Mouse (Mus musculus) hindbrain, embryonic 15.5 days (tissue): ENCODE data around the gene Cnot10. TPM values are rescaled to one million over a fixed set of nuclear protein-coding genes. Genes with fewer than 3 reads are reported as not detected.
A peak's percentile ranks its signal among the peaks of the same experiment; 100 is the strongest.

Source experiments
- ATAC-seq: fragments of 200-750 bp; cut with Nextera tagmentation; 2 replicates; pipeline ENCODE4 v1.8.0; 2017; ENCODE audit warnings: low read depth, moderate number of reproducible peaks, moderate TSS enrichment; ENCODE audit not compliant: low FRiP score
- H3K27ac ChIP-seq: fragments of 300-500 bp; sonication (generic); replicated peaks from 2 replicates; pipeline ENCODE4 v1.5.1; 2015; ENCODE audit warnings: mild to moderate bottlenecking, inconsistent platforms
- H3K27me3 ChIP-seq: fragments of 300-500 bp; sonication (generic); 2 replicates; pipeline ENCODE4 v1.6.1; 2015; ENCODE audit warnings: control low read depth, inconsistent platforms
- H3K36me3 ChIP-seq: fragments of 300-500 bp; sonication (generic); 2 replicates; pipeline ENCODE4 v1.6.1; 2015; ENCODE audit warnings: control low read depth, inconsistent platforms
- H3K4me1 ChIP-seq: fragments of 300-500 bp; sonication (generic); replicated peaks from 2 replicates; pipeline ENCODE4 v1.6.1; 2015; ENCODE audit warnings: control low read depth, inconsistent platforms
- H3K4me2 ChIP-seq: fragments of 300-500 bp; sonication (generic); 2 replicates; pipeline ENCODE4 v1.6.1; 2015; ENCODE audit warnings: moderate library complexity, mild to moderate bottlenecking, inconsistent platforms
- H3K4me3 ChIP-seq: fragments of 300-500 bp; sonication (generic); 2 replicates; pipeline ENCODE4 v1.5.1; 2015; ENCODE audit warnings: mild to moderate bottlenecking, inconsistent platforms
- H3K9ac ChIP-seq: fragments of 300-500 bp; sonication (generic); 2 replicates; pipeline ENCODE4 v1.6.1; 2015; ENCODE audit warnings: inconsistent platforms
- H3K9me3 ChIP-seq: fragments of 300-500 bp; sonication (generic); 2 replicates; pipeline ENCODE4 v1.6.1; 2016; ENCODE audit warnings: control low read depth, inconsistent platforms
- WGBS: fragments of 180-500 bp; shearing (Covaris S2); methylation state at CpG from one replicate; pipeline ENCODE4 v1.1.7; 2015; 5-methylcytosine and 5-hydroxymethylcytosine counted together
- polyA plus RNA-seq: library from polyadenylated mRNA; unstranded; fragments of >200 nt; fragmentation: Nextera tagmentation; extraction: Ambion mirVana; gene quantifications from 2 replicates; pipeline ENCODE4 v1.2.1, GENCODE M21; 2015

Cnot10 gene
- polyA plus RNA-seq, 1 experiment from 2014 or later = 53.2 TPM

DNA sequence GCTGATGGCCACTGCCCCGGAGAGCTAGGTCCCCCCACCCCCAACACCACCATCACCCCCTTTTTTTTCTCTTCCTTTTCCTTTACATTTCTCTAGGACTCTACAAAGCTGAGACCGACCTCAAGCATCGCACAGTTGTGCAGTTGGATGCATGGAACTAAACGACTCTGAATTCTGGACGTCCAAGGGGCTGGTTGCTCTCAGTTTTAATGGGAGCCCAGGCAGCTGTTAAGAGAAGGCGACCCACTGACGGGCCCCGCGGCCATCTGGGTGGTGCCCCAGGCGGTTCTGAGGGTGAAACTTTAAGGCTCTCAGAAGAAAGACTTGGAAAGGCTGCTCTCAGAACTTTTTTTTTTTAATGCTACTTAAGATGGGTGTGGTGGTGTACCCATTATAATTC is 75.3 kb downstream of the Cnot10 start:
- 2% methylated on average over 10 of the region's 10 CpGs for WGBS
- Histone ChIP-seq H3K9ac (peak overlapping the region; percentile 59), H3K4me3 (peak overlapping the region; percentile 62), H3K4me2 (peak overlapping the region; percentile 96), H3K4me1 (peaks cover 42% of the 10 kb centered on the region), H3K9me3 (no peaks in the 10 kb centered on the region), H3K36me3 (no peaks in the 10 kb centered on the region), H3K27me3 (peaks cover 33% of the 10 kb centered on the region), H3K27ac (no peak overlapping the region)
- ATAC-seq = no peak

- WGBS = 0% methylated on average over 84 of the region's 91 CpGs
- Histone ChIP-seq H3K9ac (peak within 1 kb of the TSS; percentile 59), H3K4me1 (peaks cover 42% of the 10 kb centered on the region), H3K36me3 (no peaks in the 10 kb centered on the region), H3K27me3 (peaks cover 40% of the 10 kb centered on the region), H3K27ac (peak within 1 kb of the TSS; percentile 61), H3K9me3 (no peaks in the 10 kb centered on the region), H3K4me3 (peak within 1 kb of the TSS; percentile 62), H3K4me2 (peak within 1 kb of the TSS; percentile 96)
- peak; percentile 75 for ATAC-seq
Measured at GRCm38 (mm10) chr9:114563761-114564606, 76.0 kb downstream of the Cnot10 start, which contains the start of gene Trim71. Gene Trim71, minus strand, starts transcription at chr9:114564369.

- Histone ChIP-seq H3K9me3 (no peaks in the 10 kb centered on the region), H3K4me3 (peak overlapping the region; percentile 62), H3K4me2 (peak overlapping the region; percentile 96), H3K9ac (peak overlapping the region; percentile 59), H3K4me1 (peaks cover 42% of the 10 kb centered on the region), H3K27me3 (peaks cover 45% of the 10 kb centered on the region), H3K27ac (peak overlapping the region; percentile 61), H3K36me3 (no peaks in the 10 kb centered on the region)
- WGBS = under 1% methylated on average over 121 of the region's 122 CpGs
- ATAC-seq = peak; percentile 85
Measured at GRCm38 (mm10) chr9:114562919-114563751, 76.8 kb downstream of the Cnot10 start.

- Histone ChIP-seq H3K9ac (peak overlapping the region; percentile 59; the same call in 1 of the 2 replicates), H3K9me3 (no peaks in the 10 kb centered on the region), H3K4me2 (peak overlapping the region; percentile 96), H3K36me3 (no peaks in the 10 kb centered on the region), H3K27me3 (peaks cover 50% of the 10 kb centered on the region), H3K4me1 (peaks cover 42% of the 10 kb centered on the region), H3K27ac (no peak overlapping the region), H3K4me3 (peak overlapping the region; percentile 62)
- WGBS = under 1% methylated on average over 88 of the region's 101 CpGs
- no peak for ATAC-seq
Measured at GRCm38 (mm10) chr9:114562031-114562918, 77.7 kb downstream of the Cnot10 start.

DNA sequence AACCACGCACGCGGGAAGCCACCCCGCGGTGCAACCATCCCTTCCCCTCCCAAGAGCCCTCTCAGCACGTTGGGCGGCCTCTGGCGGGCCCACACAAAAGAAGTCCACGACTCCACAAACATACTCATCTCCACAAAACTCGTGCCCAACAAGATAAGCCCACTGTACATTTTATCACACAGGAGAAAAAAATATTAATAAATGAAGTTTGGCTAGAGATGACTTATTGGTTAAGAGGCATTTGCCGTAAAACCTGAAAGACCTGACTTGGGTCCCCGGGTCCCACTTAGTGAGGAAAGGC is 78.4 kb downstream of the Cnot10 start:
- H3K9ac ChIP-seq = no peak overlapping the region
- peak overlapping the region; percentile 62 for H3K4me3 ChIP-seq
- WGBS = under 1% methylated on average over 12 of the region's 12 CpGs
- no peak overlapping the region for H3K27ac ChIP-seq
- ATAC-seq = no peak
- H3K36me3 ChIP-seq = no peaks in the 10 kb centered on the region
- H3K4me2 ChIP-seq = peak overlapping the region; percentile 96
- H3K9me3 ChIP-seq = no peaks in the 10 kb centered on the region
- peaks cover 42% of the 10 kb centered on the region for H3K4me1 ChIP-seq
- peaks cover 54% of the 10 kb centered on the region for H3K27me3 ChIP-seq

DNA sequence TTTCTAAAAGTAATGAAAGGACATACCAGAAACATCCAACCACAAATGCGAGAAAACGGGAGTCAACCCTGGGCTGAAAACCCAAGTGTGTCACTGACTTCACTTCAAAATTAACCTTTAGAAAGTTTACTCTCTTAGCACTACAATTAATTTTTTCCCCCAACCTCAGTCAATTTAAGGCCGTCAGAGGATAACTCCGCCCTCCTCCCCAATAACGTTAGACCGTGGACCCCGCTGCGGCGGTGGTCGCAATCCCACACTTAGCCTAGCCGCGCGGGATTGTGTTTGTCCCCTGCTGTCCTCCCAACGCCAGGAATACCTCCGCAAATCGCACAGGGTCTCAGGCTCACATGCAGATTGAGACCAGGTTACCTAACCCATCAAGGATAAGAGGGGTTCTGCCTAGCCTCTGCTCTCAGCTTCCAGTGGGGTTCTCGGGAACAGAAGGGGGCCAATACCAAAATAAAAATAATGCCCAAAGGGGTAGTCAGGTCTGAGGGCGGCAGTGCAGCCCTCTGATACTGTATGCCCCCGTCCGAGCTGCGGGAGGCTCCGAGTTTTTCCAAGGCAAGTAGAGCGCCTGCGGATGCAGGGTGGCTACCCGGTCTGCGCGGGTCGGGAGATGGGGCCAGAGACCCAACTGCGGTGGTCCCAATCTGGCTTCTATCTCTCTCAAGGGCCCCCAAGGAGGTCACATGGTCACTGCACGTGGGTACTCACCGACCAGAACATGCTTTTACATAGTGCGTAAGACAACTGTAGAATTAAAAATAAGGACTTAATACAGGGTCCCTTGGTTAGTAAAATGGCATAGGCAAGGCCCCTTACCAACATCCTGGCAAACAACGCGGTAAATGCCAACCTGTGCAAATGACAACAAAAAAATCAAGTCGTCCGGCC is 79.0 kb downstream of the Cnot10 start:
- Histone ChIP-seq H3K9me3 (no peaks in the 10 kb centered on the region), H3K36me3 (no peaks in the 10 kb centered on the region), H3K4me2 (peak overlapping the region; percentile 96), H3K27ac (no peak overlapping the region), H3K9ac (no peak overlapping the region), H3K4me3 (peak overlapping the region; percentile 62), H3K4me1 (peaks cover 42% of the 10 kb centered on the region), H3K27me3 (peaks cover 55% of the 10 kb centered on the region)
- ATAC-seq = no peak
- 3% methylated on average over 36 of the region's 36 CpGs for WGBS

DNA sequence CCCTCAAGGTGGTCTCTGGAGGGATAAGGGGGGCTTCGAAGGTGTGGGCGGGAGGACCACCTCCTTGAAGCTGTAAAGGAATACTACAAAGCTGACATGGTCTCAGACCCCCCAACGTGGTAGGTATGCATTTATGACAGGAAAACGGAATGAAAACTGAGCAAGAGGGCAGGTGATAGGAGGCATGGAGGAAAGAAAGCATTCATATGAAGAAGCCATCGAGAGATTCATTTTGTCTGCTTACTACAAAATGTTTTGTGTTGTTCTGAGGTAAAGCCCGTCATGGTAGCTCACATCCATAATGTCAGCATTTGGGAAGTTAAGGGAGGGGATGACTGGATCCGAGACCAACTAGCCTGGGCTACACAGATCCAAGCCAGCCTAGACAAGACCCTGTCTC is 79.8 kb downstream of the Cnot10 start:
- no peak overlapping the region for H3K27ac ChIP-seq
- H3K4me3 ChIP-seq = no peak overlapping the region
- H3K9me3 ChIP-seq = no peaks in the 10 kb centered on the region
- ATAC-seq = no peak
- WGBS = 16% methylated on average over 7 of the region's 7 CpGs
- peaks cover 42% of the 10 kb centered on the region for H3K4me1 ChIP-seq
- H3K36me3 ChIP-seq = no peaks in the 10 kb centered on the region
- H3K27me3 ChIP-seq = peaks cover 55% of the 10 kb centered on the region
- H3K9ac ChIP-seq = no peak overlapping the region
- H3K4me2 ChIP-seq = no peak overlapping the region

- no peak overlapping the region for H3K4me3 ChIP-seq
- no peak overlapping the region for H3K9ac ChIP-seq
- no peak overlapping the region for H3K27ac ChIP-seq
- no peak for ATAC-seq
- no peak overlapping the region for H3K4me2 ChIP-seq
- 15% methylated on average over 7 of the region's 7 CpGs for WGBS
- H3K36me3 ChIP-seq = no peaks in the 10 kb centered on the region
- peaks cover 18% of the 10 kb centered on the region for H3K4me1 ChIP-seq
- no peaks in the 10 kb centered on the region for H3K9me3 ChIP-seq
- H3K27me3 ChIP-seq = peaks cover 43% of the 10 kb centered on the region
Measured at GRCm38 (mm10) chr9:114557086-114557485, 82.9 kb downstream of the Cnot10 start.

- WGBS = 37% methylated on average over 10 of the region's 10 CpGs
- H3K4me1 ChIP-seq = peaks cover 11% of the 10 kb centered on the region
- ATAC-seq = no peak
- no peak overlapping the region for H3K4me3 ChIP-seq
- H3K9me3 ChIP-seq = no peaks in the 10 kb centered on the region
- no peak overlapping the region for H3K4me2 ChIP-seq
- no peak overlapping the region for H3K9ac ChIP-seq
- H3K27ac ChIP-seq = no peak overlapping the region
- peaks cover 36% of the 10 kb centered on the region for H3K27me3 ChIP-seq
- no peaks in the 10 kb centered on the region for H3K36me3 ChIP-seq
Measured at GRCm38 (mm10) chr9:114556276-114556855, 83.6 kb downstream of the Cnot10 start.

DNA sequence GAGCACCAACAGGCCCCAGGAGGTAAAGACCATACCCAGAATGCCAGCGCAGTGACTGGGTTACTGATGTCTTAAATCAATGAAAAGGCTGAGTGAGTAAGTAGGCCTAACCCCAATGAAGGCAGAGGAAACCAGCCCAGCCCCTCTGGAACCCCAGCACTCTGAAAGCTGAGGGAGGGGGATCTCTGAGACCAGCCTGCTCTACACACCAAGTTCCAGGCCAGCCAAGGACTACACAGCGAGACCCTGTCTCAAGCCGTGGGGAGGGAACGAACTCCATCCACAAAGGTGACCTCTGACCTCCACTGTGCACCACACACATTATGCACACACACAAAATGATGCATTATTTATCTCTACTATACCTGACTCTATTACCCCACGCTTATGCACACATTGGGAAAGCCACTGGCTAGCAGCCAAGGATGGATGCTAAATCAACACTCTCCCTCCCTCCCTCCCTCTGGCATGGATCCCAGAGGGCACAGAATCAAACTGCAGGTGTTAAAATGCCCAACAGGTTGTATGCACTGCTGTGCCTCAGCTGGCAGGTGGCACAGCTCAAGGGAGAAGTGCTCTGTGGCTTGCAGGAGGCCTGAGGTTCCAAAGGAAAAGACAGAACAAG is 85.5 kb downstream of the Cnot10 start:
- Histone ChIP-seq H3K4me3 (no peak overlapping the region), H3K9ac (no peak overlapping the region), H3K9me3 (no peaks in the 10 kb centered on the region), H3K4me2 (no peak overlapping the region), H3K36me3 (no peaks in the 10 kb centered on the region), H3K27me3 (peaks cover 20% of the 10 kb centered on the region), H3K27ac (no peak overlapping the region), H3K4me1 (0 out of 2 replicates have a peak, but pooled peaks cover 5% of the 10 kb centered on the region)
- ATAC-seq = peak; percentile 11; the same call in 1 of the 2 replicates
- WGBS = 38% methylated on average over 5 of the region's 5 CpGs
